Mouse (Mus musculus) C2C12 (cell line): ENCODE measurements around the gene Prdm1. TPM values are rescaled to one million over a fixed set of nuclear protein-coding genes. Genes with fewer than 3 reads are reported as not detected.

Experiments
- H3K27me3 ChIP-seq: one replicate; pipeline ENCODE4 v1.6.1; 2011; ENCODE audit not compliant: control insufficient read depth, insufficient read depth, insufficient read length
- H3K36me3 ChIP-seq: one replicate; pipeline ENCODE4 v1.6.1; 2011; ENCODE audit not compliant: control insufficient read depth, insufficient read depth
- H3K4me3 ChIP-seq: one replicate; pipeline ENCODE4 v1.5.1; 2011; ENCODE audit warnings: mild to moderate bottlenecking, control low read depth; ENCODE audit not compliant: poor library complexity, insufficient read depth, severe bottlenecking
- H3K79me2 ChIP-seq: one replicate; pipeline ENCODE4 v1.6.1; 2011; ENCODE audit not compliant: control insufficient read depth, insufficient read depth
- H3K79me3 ChIP-seq: one replicate; pipeline ENCODE4 v1.6.1; 2011; ENCODE audit warnings: low read depth, control low read depth
- H3ac ChIP-seq: one replicate; pipeline ENCODE3; 2011; ENCODE audit warnings: low read depth; ENCODE audit not compliant: control insufficient read depth, insufficient read length
- CEBPB ChIP-seq: IDR thresholded peaks from one replicate; pipeline ENCODE4 v1.6.1; 2011; ENCODE audit warnings: low read depth, mild to moderate bottlenecking, control low read depth, moderate library complexity
- CTCF ChIP-seq: IDR thresholded peaks from one replicate; pipeline ENCODE4 v1.5.1; 2011; ENCODE audit not compliant: control insufficient read depth, insufficient read depth, insufficient read length
- FOSL1 ChIP-seq: IDR thresholded peaks from one replicate; pipeline ENCODE4 v1.8.0; 2011; ENCODE audit warnings: mild to moderate bottlenecking, low read length; ENCODE audit not compliant: poor library complexity, insufficient read depth, severe bottlenecking
- MAX ChIP-seq: IDR thresholded peaks from one replicate; pipeline ENCODE4 v1.6.1; 2011; ENCODE audit warnings: mild to moderate bottlenecking, control low read depth
- MYOD1 ChIP-seq: IDR thresholded peaks from one replicate; pipeline ENCODE4 v1.6.1; 2011; ENCODE audit warnings: low read depth; ENCODE audit not compliant: control insufficient read depth, insufficient read length
- MYOG ChIP-seq: IDR thresholded peaks from one replicate; pipeline ENCODE4 v1.6.1; 2011; ENCODE audit not compliant: control insufficient read depth, insufficient read length; ENCODE audit errors: extremely low read depth
- USF1 ChIP-seq: IDR thresholded peaks from one replicate; pipeline ENCODE4 v1.6.1; 2011; ENCODE audit warnings: low read depth, mild to moderate bottlenecking, control low read depth, moderate library complexity
- polyA plus RNA-seq: library from polyadenylated mRNA; unstranded; fragments of >200 nt; fragmentation: generic; extraction: Trizol; gene quantifications from one replicate; pipeline ENCODE4 v1.2.1, GENCODE M21; 2012; ENCODE audit warnings: missing spikeins

Prdm1 gene
- polyA plus RNA-seq, 1 experiment: 0.02 TPM

- no peaks in the 10 kb centered on the region for H3K27me3 ChIP-seq
- H3K36me3 ChIP-seq: no peaks in the 10 kb centered on the region
- H3K4me3 ChIP-seq: no peak overlapping the region
- H3K79me3 ChIP-seq: no peaks in the 10 kb centered on the region
- no peaks in the 10 kb centered on the region for H3K79me2 ChIP-seq
- no peak overlapping the region for H3ac ChIP-seq
- TF ChIP-seq MYOD1 (no peak), FOSL1 (no peak), MAX (no peak), CTCF (no peak), CEBPB (no peak), MYOG (no peak), USF1 (no peak)
These were observed 83.9 kb downstream of the Prdm1 start for GRCm38 (mm10) chr10:44444415-44444814.

- TF ChIP-seq CEBPB (no peak), FOSL1 (no peak), CTCF (no peak), USF1 (no peak), MYOD1 (no peak), MAX (no peak), MYOG (no peak)
- Histone ChIP-seq H3K79me2 (no peaks in the 10 kb centered on the region), H3ac (no peak overlapping the region), H3K27me3 (no peaks in the 10 kb centered on the region), H3K4me3 (no peak overlapping the region), H3K79me3 (no peaks in the 10 kb centered on the region), H3K36me3 (no peaks in the 10 kb centered on the region)
These were observed 84.6 kb downstream of the Prdm1 start for GRCm38 (mm10) chr10:44443696-44444095.

GRCm38 (mm10) chr10:44439732-44440131 is 88.6 kb downstream of the Prdm1 start:
- H3K27me3 ChIP-seq: no peaks in the 10 kb centered on the region
- no peaks in the 10 kb centered on the region for H3K36me3 ChIP-seq
- TF ChIP-seq FOSL1 (no peak), MYOD1 (no peak), CEBPB (no peak), MYOG (no peak), MAX (no peak), USF1 (no peak), CTCF (no peak)
- no peaks in the 10 kb centered on the region for H3K79me3 ChIP-seq
- no peak overlapping the region for H3K4me3 ChIP-seq
- H3K79me2 ChIP-seq: no peaks in the 10 kb centered on the region
- no peak overlapping the region for H3ac ChIP-seq

GRCm38 (mm10) chr10:44437614-44438013 is 90.7 kb downstream of the Prdm1 start:
- Histone ChIP-seq H3K27me3 (no peaks in the 10 kb centered on the region), H3K79me3 (no peaks in the 10 kb centered on the region), H3K36me3 (no peaks in the 10 kb centered on the region), H3K4me3 (no peak overlapping the region), H3ac (no peak overlapping the region), H3K79me2 (no peaks in the 10 kb centered on the region)
- TF ChIP-seq CEBPB (no peak), MAX (no peak), MYOG (no peak), FOSL1 (no peak), MYOD1 (no peak), CTCF (no peak), USF1 (no peak)

GRCm38 (mm10) chr10:44435956-44436355 is 92.3 kb downstream of the Prdm1 start:
- Histone ChIP-seq H3ac (no peak overlapping the region), H3K79me3 (no peaks in the 10 kb centered on the region), H3K79me2 (no peaks in the 10 kb centered on the region), H3K27me3 (no peaks in the 10 kb centered on the region), H3K36me3 (no peaks in the 10 kb centered on the region), H3K4me3 (no peak overlapping the region)
- no peak for TF ChIP-seq MYOG
- no peak for TF ChIP-seq MYOD1
- TF ChIP-seq MAX: no peak
- no peak for TF ChIP-seq CTCF
- TF ChIP-seq FOSL1: no peak
- no peak for TF ChIP-seq USF1

- Histone ChIP-seq H3ac (no peak overlapping the region), H3K79me2 (no peaks in the 10 kb centered on the region), H3K79me3 (no peaks in the 10 kb centered on the region), H3K4me3 (no peak overlapping the region), H3K36me3 (no peaks in the 10 kb centered on the region), H3K27me3 (no peaks in the 10 kb centered on the region)
- no peak for TF ChIP-seq CEBPB
- no peak for TF ChIP-seq CTCF
- no peak for TF ChIP-seq USF1
- no peak for TF ChIP-seq MYOD1
- TF ChIP-seq MAX: no peak
- no peak for TF ChIP-seq FOSL1
- no peak for TF ChIP-seq MYOG
These were observed 93.6 kb downstream of the Prdm1 start for GRCm38 (mm10) chr10:44434702-44435181.
